Mouse (Mus musculus): ENCODE results near the gene 1700086D15Rik. TPM values are rescaled to one million over a fixed set of nuclear protein-coding genes. Genes with fewer than 3 reads are reported as not detected.

1700086D15Rik gene
- polyA plus RNA-seq (2015; fragmentation: Nextera tagmentation; extraction: Ambion mirVana) = not detected in 2 replicates

- H3K4me3 ChIP-seq (ENCODE audit: low read depth, low read length) = no peak within 1 kb of the TSS
- WGBS (ENCODE audit: insufficient replicate concordance) = 76% methylated on average over 5 of the region's 5 CpGs
- no peak within 1 kb of the TSS for H3K4me2 ChIP-seq (ENCODE audit: low read depth, low read length)
- H3K36me3 ChIP-seq (replicated peaks; ENCODE audit: insufficient read depth, low read length) = no peaks in the 10 kb centered on the region
- H3K27me3 ChIP-seq (ENCODE audit: insufficient read depth, low read length) = peaks cover 13% of the 10 kb centered on the region
- no peak within 1 kb of the TSS for H3K27ac ChIP-seq (ENCODE audit: low read depth)
- H3K9ac ChIP-seq (replicated peaks) = no peak within 1 kb of the TSS
- no peak for DNase-seq
- ATAC-seq = no peak
- no peaks in the 10 kb centered on the region for H3K9me3 ChIP-seq (ENCODE audit: low read length)
- TF ChIP-seq CTCF (IDR thresholded peaks at IDR 0.05; ENCODE audit: low read depth) = no peak
- no peak for TF ChIP-seq EP300 (IDR thresholded peaks at IDR 0.05; ENCODE audit: low read depth)
- H3K4me1 ChIP-seq (ENCODE audit: insufficient read depth) = 0 out of 2 replicates have a peak, but pooled peaks cover 8% of the 10 kb centered on the region
These were observed at the start of gene 1700086D15Rik for GRCm38 (mm10) chr11:65159791-65160190. TSS of gene 1700086D15Rik (minus strand) at chr11:65159891.

GRCm38 (mm10) chr11:65209441-65209840 lies 49.8 kb upstream of the 1700086D15Rik start:
- no peak for DNase-seq
- Histone ChIP-seq H3K4me1 (ENCODE audit: insufficient read depth) (no peaks in the 10 kb centered on the region), H3K9me3 (ENCODE audit: low read length) (no peaks in the 10 kb centered on the region), H3K27me3 (ENCODE audit: insufficient read depth, low read length) (no peaks in the 10 kb centered on the region), H3K4me2 (ENCODE audit: low read depth, low read length) (no peak overlapping the region), H3K27ac (ENCODE audit: low read depth) (no peak overlapping the region), H3K4me3 (ENCODE audit: low read depth, low read length) (no peak overlapping the region), H3K9ac (replicated peaks) (no peak overlapping the region), H3K36me3 (replicated peaks; ENCODE audit: insufficient read depth, low read length) (no peaks in the 10 kb centered on the region)
- WGBS (ENCODE audit: insufficient replicate concordance) = 43% methylated on average over 6 of the region's 6 CpGs
- ATAC-seq = no peak
- no peak for TF ChIP-seq CTCF (IDR thresholded peaks at IDR 0.05; ENCODE audit: low read depth)
- no peak for TF ChIP-seq EP300 (IDR thresholded peaks at IDR 0.05; ENCODE audit: low read depth)

GRCm38 (mm10) chr11:65205306-65205705 lies 45.6 kb upstream of the 1700086D15Rik start:
- no peaks in the 10 kb centered on the region for H3K36me3 ChIP-seq (replicated peaks; ENCODE audit: insufficient read depth, low read length)
- 72% methylated on average over 5 of the region's 5 CpGs for WGBS (ENCODE audit: insufficient replicate concordance)
- DNase-seq (no peak), ATAC-seq (no peak)
- H3K27me3 ChIP-seq (ENCODE audit: insufficient read depth, low read length) = no peaks in the 10 kb centered on the region
- H3K4me3 ChIP-seq (ENCODE audit: low read depth, low read length) = no peak overlapping the region
- no peaks in the 10 kb centered on the region for H3K9me3 ChIP-seq (ENCODE audit: low read length)
- no peak overlapping the region for H3K27ac ChIP-seq (ENCODE audit: low read depth)
- H3K9ac ChIP-seq (replicated peaks) = no peak overlapping the region
- no peaks in the 10 kb centered on the region for H3K4me1 ChIP-seq (ENCODE audit: insufficient read depth)
- TF ChIP-seq EP300 (IDR thresholded peaks at IDR 0.05; ENCODE audit: low read depth) = no peak
- no peak for TF ChIP-seq CTCF (IDR thresholded peaks at IDR 0.05; ENCODE audit: low read depth)
- H3K4me2 ChIP-seq (ENCODE audit: low read depth, low read length) = no peak overlapping the region

- Histone ChIP-seq H3K4me2 (ENCODE audit: low read depth, low read length) (no peak overlapping the region), H3K27me3 (ENCODE audit: insufficient read depth, low read length) (no peaks in the 10 kb centered on the region), H3K4me1 (ENCODE audit: insufficient read depth) (no peaks in the 10 kb centered on the region), H3K36me3 (replicated peaks; ENCODE audit: insufficient read depth, low read length) (no peaks in the 10 kb centered on the region), H3K9ac (replicated peaks) (no peak overlapping the region), H3K9me3 (ENCODE audit: low read length) (no peaks in the 10 kb centered on the region), H3K4me3 (ENCODE audit: low read depth, low read length) (no peak overlapping the region), H3K27ac (ENCODE audit: low read depth) (no peak overlapping the region)
- TF ChIP-seq EP300 (IDR thresholded peaks at IDR 0.05; ENCODE audit: low read depth) = no peak
- TF ChIP-seq CTCF (IDR thresholded peaks at IDR 0.05; ENCODE audit: low read depth) = no peak
- DNase-seq (no peak), ATAC-seq (no peak)
- 83% methylated on average over 13 of the region's 13 CpGs for WGBS (ENCODE audit: insufficient replicate concordance)
These were observed 45.0 kb upstream of the 1700086D15Rik start for GRCm38 (mm10) chr11:65204651-65205050.

GRCm38 (mm10) chr11:65203020-65203419 lies 43.3 kb upstream of the 1700086D15Rik start:
- H3K4me1 ChIP-seq (ENCODE audit: insufficient read depth) = no peaks in the 10 kb centered on the region
- H3K9ac ChIP-seq (replicated peaks) = no peak overlapping the region
- H3K27ac ChIP-seq (ENCODE audit: low read depth) = no peak overlapping the region
- 51% methylated on average over 1 of the region's 1 CpGs for WGBS (ENCODE audit: insufficient replicate concordance)
- DNase-seq (no peak), ATAC-seq (no peak)
- no peak overlapping the region for H3K4me3 ChIP-seq (ENCODE audit: low read depth, low read length)
- no peak overlapping the region for H3K4me2 ChIP-seq (ENCODE audit: low read depth, low read length)
- no peaks in the 10 kb centered on the region for H3K36me3 ChIP-seq (replicated peaks; ENCODE audit: insufficient read depth, low read length)
- H3K27me3 ChIP-seq (ENCODE audit: insufficient read depth, low read length) = no peaks in the 10 kb centered on the region
- no peaks in the 10 kb centered on the region for H3K9me3 ChIP-seq (ENCODE audit: low read length)
- TF ChIP-seq CTCF (IDR thresholded peaks at IDR 0.05; ENCODE audit: low read depth) = no peak
- no peak for TF ChIP-seq EP300 (IDR thresholded peaks at IDR 0.05; ENCODE audit: low read depth)

GRCm38 (mm10) chr11:65202236-65202635 lies 42.5 kb upstream of the 1700086D15Rik start:
- WGBS (ENCODE audit: insufficient replicate concordance) = 59% methylated on average over 5 of the region's 5 CpGs
- DNase-seq = no peak
- no peak overlapping the region for H3K9ac ChIP-seq (replicated peaks)

GRCm38 (mm10) chr11:65198026-65198425 lies 38.3 kb upstream of the 1700086D15Rik start:
- no peak for DNase-seq
- Histone ChIP-seq H3K4me3 (ENCODE audit: low read depth, low read length) (no peak overlapping the region), H3K9ac (replicated peaks) (no peak overlapping the region), H3K4me2 (ENCODE audit: low read depth, low read length) (no peak overlapping the region), H3K4me1 (ENCODE audit: insufficient read depth) (no peaks in the 10 kb centered on the region), H3K27ac (ENCODE audit: low read depth) (no peak overlapping the region), H3K9me3 (ENCODE audit: low read length) (no peaks in the 10 kb centered on the region), H3K36me3 (replicated peaks; ENCODE audit: insufficient read depth, low read length) (no peaks in the 10 kb centered on the region), H3K27me3 (ENCODE audit: insufficient read depth, low read length) (no peaks in the 10 kb centered on the region)
- no peak for ATAC-seq
- WGBS (ENCODE audit: insufficient replicate concordance) = 66% methylated on average over 3 of the region's 3 CpGs
- TF ChIP-seq CTCF (IDR thresholded peaks at IDR 0.05; ENCODE audit: low read depth) (no peak), EP300 (IDR thresholded peaks at IDR 0.05; ENCODE audit: low read depth) (no peak)

More at GRCm38 (mm10) chr11:65202236-65202635, 42.5 kb upstream of the 1700086D15Rik start:
- H3K27ac ChIP-seq (ENCODE audit: low read depth) = no peak overlapping the region
- H3K36me3 ChIP-seq (replicated peaks; ENCODE audit: insufficient read depth, low read length) = no peaks in the 10 kb centered on the region
- ATAC-seq = no peak
- no peak overlapping the region for H3K4me2 ChIP-seq (ENCODE audit: low read depth, low read length)
- no peak overlapping the region for H3K4me3 ChIP-seq (ENCODE audit: low read depth, low read length)
- no peaks in the 10 kb centered on the region for H3K27me3 ChIP-seq (ENCODE audit: insufficient read depth, low read length)
- H3K9me3 ChIP-seq (ENCODE audit: low read length) = no peaks in the 10 kb centered on the region
- TF ChIP-seq CTCF (IDR thresholded peaks at IDR 0.05; ENCODE audit: low read depth) (no peak), EP300 (IDR thresholded peaks at IDR 0.05; ENCODE audit: low read depth) (no peak)
- no peaks in the 10 kb centered on the region for H3K4me1 ChIP-seq (ENCODE audit: insufficient read depth)

Data from liver, postnatal 0 days (tissue).